Mouse (Mus musculus): ENCODE measurements around the gene Serpina1f. TPM values are rescaled to one million over a fixed set of nuclear protein-coding genes. Genes with fewer than 3 reads are reported as not detected.

The Serpina1f gene
- polyA plus RNA-seq, 1 experiment from 2014 or later = not detected

GRCm38 (mm10) chr12:103656848-103657626 lies 38.3 kb downstream of the Serpina1f start, which contains the start of gene Serpina6:
Gene Serpina6 (minus strand): TSS chr12:103657212.
- 64% methylated on average over 9 of the region's 9 CpGs for WGBS
- no peak for ATAC-seq (ENCODE audit: low read depth)

GRCm38 (mm10) chr12:103655123-103656044 lies 39.9 kb downstream of the Serpina1f start:
- no peak overlapping the region for H3K4me2 ChIP-seq (ENCODE audit: low read depth, low read length)
- no peaks in the 10 kb centered on the region for H3K9me3 ChIP-seq (ENCODE audit: control insufficient read depth, low read length)
- no peak for DNase-seq (ENCODE audit: low spot score)
- no peaks in the 10 kb centered on the region for H3K27me3 ChIP-seq (replicated peaks; ENCODE audit: control insufficient read depth, insufficient read depth, low read length)
- H3K27ac ChIP-seq (replicated peaks; ENCODE audit: low read depth, low read length) = no peak overlapping the region
- no peaks in the 10 kb centered on the region for H3K36me3 ChIP-seq (ENCODE audit: control insufficient read depth, insufficient read depth, low read length)
- WGBS = 78% methylated on average over 7 of the region's 7 CpGs
- no peak for ATAC-seq (ENCODE audit: low read depth)
- H3K9ac ChIP-seq (ENCODE audit: low read depth, low read length) = no peak overlapping the region
- no peaks in the 10 kb centered on the region for H3K4me1 ChIP-seq (ENCODE audit: control insufficient read depth, insufficient read depth, low read length)
- no peak overlapping the region for H3K4me3 ChIP-seq (ENCODE audit: low read depth, low read length)

More at GRCm38 (mm10) chr12:103656848-103657626, 38.3 kb downstream of the Serpina1f start, which contains the start of gene Serpina6:
- H3K36me3 ChIP-seq (ENCODE audit: control insufficient read depth, insufficient read depth, low read length) = no peaks in the 10 kb centered on the region
- H3K27me3 ChIP-seq (replicated peaks; ENCODE audit: control insufficient read depth, insufficient read depth, low read length) = no peaks in the 10 kb centered on the region
- no peak within 1 kb of the TSS for H3K4me2 ChIP-seq (ENCODE audit: low read depth, low read length)
- DNase-seq (ENCODE audit: low spot score) = no peak
- H3K9me3 ChIP-seq (ENCODE audit: control insufficient read depth, low read length) = no peaks in the 10 kb centered on the region
- no peak within 1 kb of the TSS for H3K9ac ChIP-seq (ENCODE audit: low read depth, low read length)
- H3K4me1 ChIP-seq (ENCODE audit: control insufficient read depth, insufficient read depth, low read length) = no peaks in the 10 kb centered on the region
- H3K27ac ChIP-seq (replicated peaks; ENCODE audit: low read depth, low read length) = no peak within 1 kb of the TSS
- no peak within 1 kb of the TSS for H3K4me3 ChIP-seq (ENCODE audit: low read depth, low read length)

GRCm38 (mm10) chr12:103653836-103654235 lies 41.5 kb downstream of the Serpina1f start:
- H3K4me2 ChIP-seq (ENCODE audit: low read depth, low read length) = no peak overlapping the region

DNA sequence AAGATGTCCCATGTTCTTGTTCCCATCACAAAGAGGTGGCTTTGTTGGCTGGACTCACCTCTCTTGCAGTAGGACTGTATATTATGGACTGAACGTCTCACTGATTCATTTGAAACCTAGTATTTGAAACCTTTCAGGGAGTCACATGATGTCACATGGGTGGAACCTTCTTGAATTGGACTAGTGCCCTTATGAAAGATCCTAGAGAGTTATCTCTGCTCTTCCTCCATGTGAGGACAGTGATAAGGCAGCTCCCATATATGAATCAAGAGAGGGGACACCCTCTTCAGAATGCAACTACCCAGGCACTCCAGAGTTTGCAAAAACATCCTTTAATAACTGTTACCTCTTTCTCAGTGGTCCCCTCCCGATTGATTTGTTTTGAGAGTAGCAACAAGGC lies 49.0 kb downstream of the Serpina1f start:
- H3K4me2 ChIP-seq (ENCODE audit: low read depth, low read length) = no peak overlapping the region
- H3K9ac ChIP-seq (ENCODE audit: low read depth, low read length) = no peak overlapping the region
- no peak for DNase-seq (ENCODE audit: low spot score)
- no peak overlapping the region for H3K4me3 ChIP-seq (ENCODE audit: low read depth, low read length)
- no peak for ATAC-seq (ENCODE audit: low read depth)
- no peaks in the 10 kb centered on the region for H3K27me3 ChIP-seq (replicated peaks; ENCODE audit: control insufficient read depth, insufficient read depth, low read length)
- 78% methylated on average over 2 of the region's 2 CpGs for WGBS
- H3K27ac ChIP-seq (replicated peaks; ENCODE audit: low read depth, low read length) = no peak overlapping the region
- peaks cover 6% of the 10 kb centered on the region; the same call in 1 of the 2 replicates for H3K4me1 ChIP-seq (ENCODE audit: control insufficient read depth, insufficient read depth, low read length)
- 0 out of 2 replicates have a peak, but pooled peaks cover 6% of the 10 kb centered on the region for H3K9me3 ChIP-seq (ENCODE audit: control insufficient read depth, low read length)
- no peaks in the 10 kb centered on the region for H3K36me3 ChIP-seq (ENCODE audit: control insufficient read depth, insufficient read depth, low read length)

More at GRCm38 (mm10) chr12:103653836-103654235, 41.5 kb downstream of the Serpina1f start:
- H3K27ac ChIP-seq (replicated peaks; ENCODE audit: low read depth, low read length) = no peak overlapping the region
- 91% methylated on average over 2 of the region's 2 CpGs for WGBS
- ATAC-seq (ENCODE audit: low read depth) = no peak
- no peak for DNase-seq (ENCODE audit: low spot score)
- H3K4me1 ChIP-seq (ENCODE audit: control insufficient read depth, insufficient read depth, low read length) = no peaks in the 10 kb centered on the region
- no peaks in the 10 kb centered on the region for H3K27me3 ChIP-seq (replicated peaks; ENCODE audit: control insufficient read depth, insufficient read depth, low read length)
- 0 out of 2 replicates have a peak, but pooled peaks cover 6% of the 10 kb centered on the region for H3K9me3 ChIP-seq (ENCODE audit: control insufficient read depth, low read length)
- H3K9ac ChIP-seq (ENCODE audit: low read depth, low read length) = no peak overlapping the region
- H3K4me3 ChIP-seq (ENCODE audit: low read depth, low read length) = no peak overlapping the region
- no peaks in the 10 kb centered on the region for H3K36me3 ChIP-seq (ENCODE audit: control insufficient read depth, insufficient read depth, low read length)

DNA sequence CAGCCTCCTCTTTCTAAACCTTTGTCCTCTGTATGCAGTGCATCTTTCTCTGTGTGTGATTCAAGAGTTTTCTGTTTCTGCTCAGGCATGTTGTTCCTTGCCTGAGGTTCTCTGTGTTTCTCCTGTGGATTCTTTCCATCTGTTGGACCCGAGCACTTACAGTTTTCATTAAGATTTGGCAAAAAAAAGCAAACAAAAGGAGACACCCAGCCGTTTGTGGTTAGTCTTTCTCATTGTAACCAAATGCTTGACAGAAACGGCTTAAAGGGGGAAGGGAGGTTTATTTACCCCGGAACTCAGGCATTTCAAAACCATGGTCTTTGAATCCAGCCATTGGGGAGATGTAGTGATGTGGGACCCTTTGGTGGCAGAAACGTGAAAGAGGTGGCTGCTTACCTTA lies 50.7 kb downstream of the Serpina1f start:
- Histone ChIP-seq H3K4me1 (ENCODE audit: control insufficient read depth, insufficient read depth, low read length) (peaks cover 6% of the 10 kb centered on the region; the same call in 1 of the 2 replicates), H3K27ac (replicated peaks; ENCODE audit: low read depth, low read length) (peak overlapping the region; percentile 65), H3K4me3 (ENCODE audit: low read depth, low read length) (no peak overlapping the region), H3K4me2 (ENCODE audit: low read depth, low read length) (no peak overlapping the region), H3K36me3 (ENCODE audit: control insufficient read depth, insufficient read depth, low read length) (no peaks in the 10 kb centered on the region), H3K9me3 (ENCODE audit: control insufficient read depth, low read length) (no peaks in the 10 kb centered on the region), H3K9ac (ENCODE audit: low read depth, low read length) (no peak overlapping the region), H3K27me3 (replicated peaks; ENCODE audit: control insufficient read depth, insufficient read depth, low read length) (no peaks in the 10 kb centered on the region)
- DNase-seq (ENCODE audit: low spot score) = peak; percentile 78
- no peak for ATAC-seq (ENCODE audit: low read depth)
- WGBS = 13% methylated on average over 5 of the region's 5 CpGs

DNA sequence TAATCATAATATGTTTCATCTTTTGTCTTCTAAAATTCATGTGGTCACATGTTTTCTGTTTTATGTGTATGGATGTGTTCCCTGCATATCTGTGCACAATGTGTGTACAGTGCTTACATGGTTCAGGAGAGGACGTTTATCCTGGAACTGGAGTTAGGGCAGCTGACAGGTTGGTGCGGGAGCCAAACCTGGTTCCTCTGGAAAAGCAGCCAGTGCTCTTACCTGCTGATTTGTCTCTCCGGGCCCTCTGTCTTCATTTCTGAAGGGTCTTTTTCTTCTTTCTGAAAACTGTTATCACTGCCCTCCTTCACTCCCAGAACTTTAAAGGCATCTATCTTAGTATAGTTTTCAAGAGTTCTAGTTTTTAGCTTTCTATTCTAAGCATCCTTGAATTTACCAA lies 51.5 kb downstream of the Serpina1f start:
- Histone ChIP-seq H3K27ac (replicated peaks; ENCODE audit: low read depth, low read length) (peak overlapping the region; percentile 65; the same call in 1 of the 2 replicates), H3K9ac (ENCODE audit: low read depth, low read length) (no peak overlapping the region), H3K27me3 (replicated peaks; ENCODE audit: control insufficient read depth, insufficient read depth, low read length) (no peaks in the 10 kb centered on the region), H3K4me2 (ENCODE audit: low read depth, low read length) (no peak overlapping the region), H3K36me3 (ENCODE audit: control insufficient read depth, insufficient read depth, low read length) (no peaks in the 10 kb centered on the region), H3K4me3 (ENCODE audit: low read depth, low read length) (no peak overlapping the region), H3K4me1 (ENCODE audit: control insufficient read depth, insufficient read depth, low read length) (peaks cover 6% of the 10 kb centered on the region; the same call in 1 of the 2 replicates), H3K9me3 (ENCODE audit: control insufficient read depth, low read length) (no peaks in the 10 kb centered on the region)
- no peak for ATAC-seq (ENCODE audit: low read depth)
- no peak for DNase-seq (ENCODE audit: low spot score)
- WGBS = 77% methylated on average over 3 of the region's 3 CpGs

DNA sequence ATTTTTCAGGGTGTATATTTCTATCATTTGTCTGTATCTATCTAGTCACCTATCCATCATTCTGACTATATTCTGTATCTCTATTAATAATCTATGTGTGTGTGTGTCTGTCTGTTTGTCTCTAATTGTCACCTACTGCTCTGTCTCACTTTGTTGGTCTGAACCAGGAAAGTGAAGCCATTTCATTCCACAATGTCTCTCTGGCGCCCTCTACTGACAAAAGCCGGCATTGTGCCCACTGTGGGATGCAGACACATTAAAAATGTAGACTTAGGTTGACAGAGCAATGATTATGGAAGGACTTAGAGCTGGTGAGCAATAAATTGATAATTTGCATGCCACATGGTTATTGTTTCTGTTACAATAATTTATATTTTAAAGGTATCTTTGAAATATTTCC lies 52.0 kb downstream of the Serpina1f start:
- 3% methylated on average over 2 of the region's 2 CpGs for WGBS
- Histone ChIP-seq H3K4me2 (ENCODE audit: low read depth, low read length) (no peak overlapping the region), H3K36me3 (ENCODE audit: control insufficient read depth, insufficient read depth, low read length) (no peaks in the 10 kb centered on the region), H3K4me1 (ENCODE audit: control insufficient read depth, insufficient read depth, low read length) (peaks cover 6% of the 10 kb centered on the region; the same call in 1 of the 2 replicates), H3K27me3 (replicated peaks; ENCODE audit: control insufficient read depth, insufficient read depth, low read length) (no peaks in the 10 kb centered on the region), H3K9me3 (ENCODE audit: control insufficient read depth, low read length) (no peaks in the 10 kb centered on the region), H3K4me3 (ENCODE audit: low read depth, low read length) (no peak overlapping the region), H3K9ac (ENCODE audit: low read depth, low read length) (no peak overlapping the region), H3K27ac (replicated peaks; ENCODE audit: low read depth, low read length) (no peak overlapping the region)
- DNase-seq (ENCODE audit: low spot score) (peak; percentile 49), ATAC-seq (ENCODE audit: low read depth) (no peak)
